Mouse (Mus musculus) ES-E14 (cell line): ENCODE results near the gene Kif23.

Experiments used
- CHD2 ChIP-seq: IDR thresholded peaks from 2 replicates; pipeline ENCODE4 v1.6.1; 2014; ENCODE audit warnings: mild to moderate bottlenecking, low read depth, low read length, inconsistent platforms
- HCFC1 ChIP-seq: IDR thresholded peaks from 2 replicates; pipeline ENCODE4 v1.6.1; 2012; ENCODE audit warnings: low read length, inconsistent platforms, borderline replicate concordance; ENCODE audit not compliant: insufficient read depth
- MAFK ChIP-seq: IDR thresholded peaks from 2 replicates; pipeline ENCODE4 v1.6.1; 2014; ENCODE audit warnings: mild to moderate bottlenecking, low read depth, low read length, inconsistent platforms; ENCODE audit not compliant: insufficient read depth
- ZC3H11A ChIP-seq: IDR thresholded peaks from 2 replicates; pipeline ENCODE4 v1.6.1; 2012; ENCODE audit warnings: low read depth, mild to moderate bottlenecking, inconsistent platforms, low read length, borderline replicate concordance
- ZNF384 ChIP-seq: IDR thresholded peaks from 2 replicates; pipeline ENCODE4 v1.6.1; 2012; ENCODE audit warnings: low read depth, low read length, inconsistent platforms

GRCm38 (mm10) chr9:61887661-61888379, 58.8 kb downstream of the Kif23 start:
- TF ChIP-seq HCFC1 (no peak), ZNF384 (no peak), CHD2 (no peak), MAFK (no peak), ZC3H11A (no peak)
